Mouse (Mus musculus): ENCODE measurements at regions not wholly inside any gene's neighbourhood (a gene's known extent, or its start where the extent isn't known, plus 50 kb on each side); places are given as distances from the start of the nearest gene placed in this dataset.

GRCm38 (mm10) chr12:5805731-5806130 lies 430.2 kb upstream of the Klhl29 start:
- DNase-seq = no peak
- Histone ChIP-seq H3K4me3 (replicated peaks; ENCODE audit: low read depth, low read length) (no peak overlapping the region), H3K4me1 (ENCODE audit: control insufficient read depth, insufficient read depth, low read length) (peaks cover 7% of the 10 kb centered on the region; the same call in 1 of the 2 replicates), H3K27ac (replicated peaks; ENCODE audit: low read depth, low read length) (no peak overlapping the region), H3K36me3 (ENCODE audit: control insufficient read depth, insufficient read depth, low read length) (no peaks in the 10 kb centered on the region), H3K9ac (replicated peaks; ENCODE audit: low read length) (no peak overlapping the region), H3K27me3 (ENCODE audit: control insufficient read depth, insufficient read depth, low read length) (no peaks in the 10 kb centered on the region), H3K4me2 (ENCODE audit: low read length) (no peak overlapping the region), H3K9me3 (ENCODE audit: control insufficient read depth, low read length) (no peaks in the 10 kb centered on the region)
- ATAC-seq (ENCODE audit: low FRiP score, low TSS enrichment) = no peak
- 96% methylated on average over 2 of the region's 2 CpGs for WGBS

- ATAC-seq (ENCODE audit: low FRiP score, low TSS enrichment) (no peak), DNase-seq (no peak)
- 89% methylated on average over 7 of the region's 7 CpGs for WGBS
- no peaks in the 10 kb centered on the region for H3K36me3 ChIP-seq (ENCODE audit: control insufficient read depth, insufficient read depth, low read length)
- no peak overlapping the region for H3K27ac ChIP-seq (replicated peaks; ENCODE audit: low read depth, low read length)
- no peaks in the 10 kb centered on the region for H3K9me3 ChIP-seq (ENCODE audit: control insufficient read depth, low read length)
- H3K27me3 ChIP-seq (ENCODE audit: control insufficient read depth, insufficient read depth, low read length) = no peaks in the 10 kb centered on the region
- no peaks in the 10 kb centered on the region for H3K4me1 ChIP-seq (ENCODE audit: control insufficient read depth, insufficient read depth, low read length)
- H3K9ac ChIP-seq (replicated peaks; ENCODE audit: low read length) = no peak overlapping the region
- no peak overlapping the region for H3K4me3 ChIP-seq (replicated peaks; ENCODE audit: low read depth, low read length)
- H3K4me2 ChIP-seq (ENCODE audit: low read length) = no peak overlapping the region
Observed at GRCm38 (mm10) chr12:5793051-5793450, 417.6 kb upstream of the Klhl29 start.

- WGBS = 68% methylated on average over 7 of the region's 7 CpGs
- no peaks in the 10 kb centered on the region for H3K4me1 ChIP-seq (ENCODE audit: control insufficient read depth, insufficient read depth, low read length)
- H3K9me3 ChIP-seq (ENCODE audit: control insufficient read depth, low read length) = no peaks in the 10 kb centered on the region
- no peak overlapping the region for H3K4me3 ChIP-seq (replicated peaks; ENCODE audit: low read depth, low read length)
- DNase-seq (no peak), ATAC-seq (ENCODE audit: low FRiP score, low TSS enrichment) (no peak)
- H3K36me3 ChIP-seq (ENCODE audit: control insufficient read depth, insufficient read depth, low read length) = no peaks in the 10 kb centered on the region
- H3K27me3 ChIP-seq (ENCODE audit: control insufficient read depth, insufficient read depth, low read length) = no peaks in the 10 kb centered on the region
- H3K9ac ChIP-seq (replicated peaks; ENCODE audit: low read length) = no peak overlapping the region
- H3K27ac ChIP-seq (replicated peaks; ENCODE audit: low read depth, low read length) = no peak overlapping the region
- H3K4me2 ChIP-seq (ENCODE audit: low read length) = no peak overlapping the region
Observed at GRCm38 (mm10) chr12:5787074-5787813, 411.8 kb upstream of the Klhl29 start.

- H3K4me1 ChIP-seq (ENCODE audit: control insufficient read depth, insufficient read depth, low read length) = no peaks in the 10 kb centered on the region
- no peaks in the 10 kb centered on the region for H3K27me3 ChIP-seq (ENCODE audit: control insufficient read depth, insufficient read depth, low read length)
- no peak overlapping the region for H3K4me3 ChIP-seq (replicated peaks; ENCODE audit: low read depth, low read length)
- DNase-seq = peak; percentile 64
- WGBS = 44% methylated on average over 3 of the region's 3 CpGs
- no peak overlapping the region for H3K9ac ChIP-seq (replicated peaks; ENCODE audit: low read length)
- H3K36me3 ChIP-seq (ENCODE audit: control insufficient read depth, insufficient read depth, low read length) = no peaks in the 10 kb centered on the region
- no peaks in the 10 kb centered on the region for H3K9me3 ChIP-seq (ENCODE audit: control insufficient read depth, low read length)
- ATAC-seq (ENCODE audit: low FRiP score, low TSS enrichment) = no peak
- no peak overlapping the region for H3K4me2 ChIP-seq (ENCODE audit: low read length)
- H3K27ac ChIP-seq (replicated peaks; ENCODE audit: low read depth, low read length) = no peak overlapping the region
Observed at GRCm38 (mm10) chr12:5781276-5781675, 405.8 kb upstream of the Klhl29 start.

GRCm38 (mm10) chr12:5777556-5777955 lies 402.1 kb upstream of the Klhl29 start:
- H3K4me3 ChIP-seq (replicated peaks; ENCODE audit: low read depth, low read length) = no peak overlapping the region
- no peaks in the 10 kb centered on the region for H3K9me3 ChIP-seq (ENCODE audit: control insufficient read depth, low read length)
- ATAC-seq (ENCODE audit: low FRiP score, low TSS enrichment) (no peak), DNase-seq (no peak)
- no peaks in the 10 kb centered on the region for H3K27me3 ChIP-seq (ENCODE audit: control insufficient read depth, insufficient read depth, low read length)
- H3K9ac ChIP-seq (replicated peaks; ENCODE audit: low read length) = no peak overlapping the region
- no peak overlapping the region for H3K27ac ChIP-seq (replicated peaks; ENCODE audit: low read depth, low read length)
- no peaks in the 10 kb centered on the region for H3K36me3 ChIP-seq (ENCODE audit: control insufficient read depth, insufficient read depth, low read length)
- no peak overlapping the region for H3K4me2 ChIP-seq (ENCODE audit: low read length)
- H3K4me1 ChIP-seq (ENCODE audit: control insufficient read depth, insufficient read depth, low read length) = no peaks in the 10 kb centered on the region

GRCm38 (mm10) chr12:5771399-5771978 lies 396.0 kb upstream of the Klhl29 start:
- no peak for ATAC-seq (ENCODE audit: low FRiP score, low TSS enrichment)
- Histone ChIP-seq H3K9me3 (ENCODE audit: control insufficient read depth, low read length) (no peaks in the 10 kb centered on the region), H3K27ac (replicated peaks; ENCODE audit: low read depth, low read length) (no peak overlapping the region), H3K9ac (replicated peaks; ENCODE audit: low read length) (no peak overlapping the region), H3K4me1 (ENCODE audit: control insufficient read depth, insufficient read depth, low read length) (no peaks in the 10 kb centered on the region), H3K4me2 (ENCODE audit: low read length) (no peak overlapping the region), H3K27me3 (ENCODE audit: control insufficient read depth, insufficient read depth, low read length) (no peaks in the 10 kb centered on the region), H3K4me3 (replicated peaks; ENCODE audit: low read depth, low read length) (no peak overlapping the region), H3K36me3 (ENCODE audit: control insufficient read depth, insufficient read depth, low read length) (no peaks in the 10 kb centered on the region)
- WGBS = 71% methylated on average over 5 of the region's 5 CpGs
- no peak for DNase-seq

GRCm38 (mm10) chr12:5770531-5770930 lies 395.0 kb upstream of the Klhl29 start:
- no peak for ATAC-seq (ENCODE audit: low FRiP score, low TSS enrichment)
- DNase-seq = no peak
- WGBS = 80% methylated on average over 2 of the region's 2 CpGs

GRCm38 (mm10) chr12:5764445-5765170 lies 389.1 kb upstream of the Klhl29 start:
- Histone ChIP-seq H3K4me3 (replicated peaks; ENCODE audit: low read depth, low read length) (no peak overlapping the region), H3K4me1 (ENCODE audit: control insufficient read depth, insufficient read depth, low read length) (peaks cover 12% of the 10 kb centered on the region; the same call in 1 of the 2 replicates), H3K9ac (replicated peaks; ENCODE audit: low read length) (no peak overlapping the region), H3K4me2 (ENCODE audit: low read length) (no peak overlapping the region), H3K9me3 (ENCODE audit: control insufficient read depth, low read length) (no peaks in the 10 kb centered on the region), H3K36me3 (ENCODE audit: control insufficient read depth, insufficient read depth, low read length) (no peaks in the 10 kb centered on the region), H3K27me3 (ENCODE audit: control insufficient read depth, insufficient read depth, low read length) (no peaks in the 10 kb centered on the region), H3K27ac (replicated peaks; ENCODE audit: low read depth, low read length) (no peak overlapping the region)
- WGBS = 29% methylated on average over 6 of the region's 6 CpGs
- DNase-seq (peak; percentile 62), ATAC-seq (ENCODE audit: low FRiP score, low TSS enrichment) (peak; percentile 87)

More at GRCm38 (mm10) chr12:5770531-5770930, 395.0 kb upstream of the Klhl29 start:
- Histone ChIP-seq H3K27ac (replicated peaks; ENCODE audit: low read depth, low read length) (no peak overlapping the region), H3K27me3 (ENCODE audit: control insufficient read depth, insufficient read depth, low read length) (no peaks in the 10 kb centered on the region), H3K9me3 (ENCODE audit: control insufficient read depth, low read length) (no peaks in the 10 kb centered on the region), H3K9ac (replicated peaks; ENCODE audit: low read length) (no peak overlapping the region), H3K36me3 (ENCODE audit: control insufficient read depth, insufficient read depth, low read length) (no peaks in the 10 kb centered on the region), H3K4me1 (ENCODE audit: control insufficient read depth, insufficient read depth, low read length) (no peaks in the 10 kb centered on the region), H3K4me2 (ENCODE audit: low read length) (no peak overlapping the region), H3K4me3 (replicated peaks; ENCODE audit: low read depth, low read length) (no peak overlapping the region)

Measured in midbrain, embryonic 14.5 days (tissue).